Mouse (Mus musculus) left cerebral cortex, postnatal 4 days (tissue): ENCODE results near the gene Zfp580. TPM values are rescaled to one million over a fixed set of nuclear protein-coding genes. Genes with fewer than 3 reads are reported as not detected.
"Not testable (repeated sequence)": the region's sequence is repeated elsewhere in the genome, so short reads cannot be mapped to it uniquely, and the experiment has no call there.

Experiments
- DNase-seq: peaks from one replicate; pipeline ENCODE4 v3.0.0-alpha.2; 2022
- intact Hi-C: fragments of 180-260 bp; cut with DNase I; formaldehyde crosslinking; loops from one replicate; pipeline ENCODE4 v1.15.1; 2025
- total RNA-seq, 2 experiments: library from RNA; stranded (reverse); gene quantifications; 2 replicates each; pipeline ENCODE4 v1.2.3; 2021

The Zfp580 gene
- total RNA-seq = 10 to 100 TPM; 65.0 to 65.4 TPM

DNA sequence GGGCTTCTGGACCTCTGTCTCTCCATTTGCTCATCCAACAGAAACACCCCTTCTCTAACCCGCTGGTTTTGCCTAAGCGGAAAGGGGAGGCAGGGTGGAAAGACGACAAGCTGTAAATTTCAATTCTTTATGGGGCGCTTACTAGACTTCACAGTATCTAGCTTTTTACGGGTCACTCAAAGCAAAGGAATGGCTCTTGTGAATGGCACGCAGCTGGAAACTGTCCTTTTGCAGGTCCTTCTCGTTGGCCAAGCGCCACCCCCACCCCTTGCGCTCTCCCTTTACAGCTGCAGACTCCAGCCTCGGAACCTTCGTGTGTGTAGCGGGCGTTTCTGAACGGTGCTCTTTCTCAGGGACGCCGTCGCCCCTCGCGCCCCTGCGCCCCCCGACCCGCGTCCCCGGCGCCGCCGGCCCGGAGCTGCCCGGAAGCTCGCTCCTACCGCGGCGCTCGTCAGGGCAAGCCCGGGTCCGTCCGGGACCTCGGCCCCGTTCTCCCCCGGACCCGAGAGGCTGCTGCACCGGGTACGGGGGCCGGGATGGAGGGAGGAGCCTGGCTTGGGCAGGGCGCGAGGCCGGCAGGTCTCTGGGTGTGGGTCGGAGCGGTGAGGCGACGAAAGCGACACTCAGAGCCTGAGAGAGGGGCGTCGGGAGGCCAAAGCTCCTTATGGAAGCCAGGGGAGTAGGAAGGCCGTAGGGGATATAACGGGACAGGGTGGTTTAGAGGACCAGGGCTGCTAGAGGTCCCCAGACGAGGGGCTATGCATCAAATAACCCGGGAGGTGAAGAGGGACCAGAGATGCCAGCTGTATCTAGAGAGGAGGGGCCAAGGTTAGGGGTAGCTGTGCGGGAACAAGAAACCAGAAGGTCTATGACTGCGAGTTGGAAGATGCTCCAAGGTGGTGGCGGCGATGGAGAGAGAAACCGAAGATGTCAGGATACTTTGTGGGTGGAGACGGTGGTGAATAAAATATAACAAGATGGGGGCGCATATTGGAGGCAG lies at the start of gene Zfp580:
TSS of gene Zfp580 (plus strand) at position 346 of the 1,000 bp plus-strand sequence.
- intact Hi-C loops = loop anchor here (5.0 kb wide), 1 partner anchor 34 kb away; the partner anchor contains the start of gene Gm44973

DNA sequence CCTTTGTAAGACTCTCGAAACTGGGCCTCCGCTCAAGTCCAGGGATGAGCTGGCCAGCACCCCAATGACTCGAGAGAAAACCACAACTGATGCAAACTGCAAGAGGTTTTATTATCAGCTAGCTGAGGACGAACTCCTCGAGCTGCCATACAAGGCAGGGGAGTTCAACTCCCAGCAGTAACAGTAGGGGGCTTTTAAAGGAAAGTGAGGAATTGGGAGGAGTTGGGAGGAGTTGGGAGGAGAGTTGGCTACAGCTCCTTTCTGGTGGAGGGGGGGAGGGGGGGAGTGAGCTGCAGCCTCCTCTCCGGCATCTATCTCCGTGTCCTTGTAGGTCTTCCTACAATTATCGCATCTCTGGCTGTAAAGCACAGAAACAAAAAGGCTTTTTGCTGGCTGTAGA lies 48.5 kb upstream of the Zfp580 start:
- DNase-seq, intact Hi-C loops: not testable (repeated sequence)

More for the DNA sequence above, at the start of gene Zfp580:
- DNase-seq = peak; percentile 81

DNA sequence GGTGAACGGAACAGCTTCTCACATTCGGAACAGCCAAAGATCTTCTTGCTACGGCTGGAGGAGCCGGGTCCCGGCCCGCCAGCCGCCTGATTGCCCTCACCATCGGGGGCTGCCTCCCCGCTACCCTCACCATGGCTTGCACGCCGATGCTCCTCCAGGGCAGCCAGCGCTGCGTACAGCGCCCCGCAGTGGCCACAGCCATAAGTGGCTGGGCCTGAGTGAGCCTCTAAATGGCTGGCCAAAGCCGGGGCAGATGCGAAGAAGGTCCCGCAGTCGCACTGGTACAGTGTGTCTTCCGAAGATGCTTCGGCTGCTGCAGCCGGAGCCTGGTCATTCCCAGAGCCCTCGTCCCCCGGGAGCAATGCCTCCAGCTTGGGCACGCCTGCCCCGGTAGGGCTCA lies 43.1 kb upstream of the Zfp580 start:
- intact Hi-C loops = no loop called here
- DNase-seq = no peak

DNA sequence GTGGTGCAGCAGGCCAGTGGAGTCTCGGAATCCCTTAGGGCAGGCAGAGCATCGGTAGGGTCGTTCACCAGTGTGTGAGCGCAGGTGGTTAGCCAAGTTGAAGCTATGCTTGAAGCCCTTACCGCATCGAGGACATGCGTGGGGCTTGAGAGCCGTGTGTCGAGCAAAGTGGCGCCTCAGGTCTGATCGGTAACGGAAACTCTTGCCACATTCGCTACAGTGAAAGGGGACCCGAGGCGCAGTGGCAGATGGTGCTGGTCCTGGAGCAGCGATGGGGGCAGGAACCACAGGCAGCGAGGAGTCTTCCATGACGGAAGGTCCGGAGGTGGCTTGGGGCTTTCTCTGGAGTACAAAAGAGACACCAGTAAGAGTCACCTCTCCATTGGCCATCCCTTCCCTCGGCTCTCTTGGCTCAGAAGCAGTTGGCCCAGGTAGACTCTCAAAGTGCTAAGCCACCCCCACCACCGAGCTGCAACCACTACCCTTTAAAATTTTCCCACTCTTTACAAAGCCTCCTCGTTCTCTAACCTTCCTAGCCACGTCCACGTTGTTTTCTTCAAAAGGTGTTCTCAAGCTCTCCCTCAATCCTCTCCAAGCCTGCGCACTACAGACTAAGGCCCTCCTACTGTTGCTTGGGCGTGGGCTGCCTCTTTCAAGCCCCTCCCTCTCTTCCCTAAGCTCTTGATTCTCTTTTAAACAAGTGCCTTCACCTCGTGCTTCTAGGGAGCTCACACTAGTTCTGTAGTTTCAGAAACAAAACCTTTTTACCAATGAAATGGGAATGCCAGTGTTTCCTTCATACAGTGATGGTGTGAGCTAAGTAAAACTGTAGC lies 38.4 kb upstream of the Zfp580 start:
- intact Hi-C loops = no loop called here

DNA sequence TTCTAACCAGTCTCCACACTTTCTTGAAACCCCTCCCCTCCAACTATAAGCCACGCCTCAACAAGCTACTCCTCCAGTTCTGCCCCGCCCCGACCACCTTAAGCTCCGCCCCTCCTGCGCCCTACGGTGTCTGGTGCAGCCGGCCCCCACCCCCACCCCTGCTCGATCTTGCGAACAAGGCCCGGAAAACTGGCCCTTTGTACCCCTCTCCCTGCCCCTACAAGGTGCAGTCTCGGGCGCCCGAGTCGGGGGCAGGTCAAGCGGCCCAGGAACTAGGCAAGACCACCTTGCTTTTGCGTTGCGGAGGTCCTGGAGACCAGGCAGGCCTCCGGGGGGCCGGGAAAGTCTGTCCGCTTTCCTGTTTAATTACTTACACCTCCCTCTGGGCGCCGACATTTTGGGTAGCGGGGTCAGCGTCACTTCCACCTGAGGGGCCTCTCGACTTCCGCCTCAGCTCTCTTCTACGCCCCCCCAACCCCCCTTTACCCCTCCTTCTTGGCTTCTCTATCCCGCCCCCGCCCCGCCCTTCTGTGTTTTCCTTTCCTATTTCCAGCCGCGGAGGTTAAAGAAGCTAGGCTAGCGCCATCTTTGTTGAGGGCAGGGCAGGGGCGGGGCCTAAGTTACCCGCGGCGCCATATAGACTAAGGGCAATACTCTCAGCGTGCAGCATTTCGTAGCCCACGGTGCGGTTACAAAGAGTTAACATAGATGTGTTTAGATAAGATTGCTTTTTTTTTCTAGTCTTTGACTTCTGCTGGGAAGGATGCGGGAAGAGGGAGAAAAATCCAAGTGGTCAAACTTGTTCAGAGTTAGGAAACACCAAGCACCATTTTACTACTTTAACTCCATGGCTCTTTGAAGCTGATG lies 36.9 kb upstream of the Zfp580 start, which contains the start of the genes Zfp524 and Fiz1:
TSS of gene Zfp524 (plus strand) at position 165 of the 867 bp plus-strand sequence.
TSS of gene Fiz1 (minus strand) at position 447 of the 867 bp plus-strand sequence.
- DNase-seq = peak; percentile 97
- intact Hi-C loops = loop anchor here (5.0 kb wide), 1 partner anchor 38 kb away; the partner anchor contains the start of gene Zfp580

More for the DNA sequence above, 38.4 kb upstream of the Zfp580 start:
- DNase-seq = no peak

DNA sequence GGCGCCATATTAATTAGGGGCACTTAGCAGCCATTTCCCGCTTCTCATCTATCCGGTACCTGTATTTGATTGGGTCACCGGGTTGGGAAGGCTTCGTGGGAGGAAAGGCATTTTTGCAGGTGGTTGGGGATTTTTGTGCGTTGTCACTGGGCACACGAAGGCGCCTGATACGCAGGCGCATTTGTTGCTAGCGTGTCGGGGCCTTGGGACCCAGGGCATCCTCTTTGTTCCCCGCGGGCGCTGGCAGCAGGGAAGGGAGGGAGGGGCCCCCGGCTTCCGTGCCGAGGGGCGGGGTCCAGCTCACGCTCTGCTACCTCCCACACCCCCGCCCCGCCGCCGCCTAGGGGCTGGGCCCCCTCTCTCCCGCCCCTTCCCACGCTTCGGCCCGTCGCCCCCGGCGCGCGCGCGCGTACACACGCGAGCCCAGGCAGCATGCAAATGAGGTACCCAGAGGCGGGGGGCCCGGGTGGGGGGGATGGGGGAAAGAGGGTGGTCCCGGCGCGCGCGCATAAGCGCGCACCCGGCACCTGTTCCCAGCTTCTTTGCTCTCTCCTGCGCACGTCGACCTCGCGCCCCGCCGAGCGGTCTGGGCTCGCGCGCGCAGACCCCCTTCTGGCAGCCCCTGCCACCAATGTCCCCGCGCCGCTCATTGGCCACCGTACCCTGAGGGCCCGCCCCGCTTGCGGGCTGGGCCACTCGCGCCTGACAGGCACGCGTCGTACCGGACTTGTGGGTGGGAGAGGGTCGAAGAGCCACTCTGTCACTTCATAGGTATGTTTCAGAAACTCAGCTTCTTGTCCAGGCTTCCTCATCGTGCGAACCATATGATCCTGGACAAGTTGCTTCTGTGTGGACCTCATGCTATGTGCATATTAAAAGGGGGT lies 36.0 kb upstream of the Zfp580 start, which contains the start of gene Gm44973:
TSS of gene Gm44973 (plus strand) at position 379 of the 884 bp plus-strand sequence.
- intact Hi-C loops = loop anchor here (5.0 kb wide), 1 partner anchor 37 kb away; the partner anchor contains the start of gene Zfp580
- peak; percentile 98 for DNase-seq

DNA sequence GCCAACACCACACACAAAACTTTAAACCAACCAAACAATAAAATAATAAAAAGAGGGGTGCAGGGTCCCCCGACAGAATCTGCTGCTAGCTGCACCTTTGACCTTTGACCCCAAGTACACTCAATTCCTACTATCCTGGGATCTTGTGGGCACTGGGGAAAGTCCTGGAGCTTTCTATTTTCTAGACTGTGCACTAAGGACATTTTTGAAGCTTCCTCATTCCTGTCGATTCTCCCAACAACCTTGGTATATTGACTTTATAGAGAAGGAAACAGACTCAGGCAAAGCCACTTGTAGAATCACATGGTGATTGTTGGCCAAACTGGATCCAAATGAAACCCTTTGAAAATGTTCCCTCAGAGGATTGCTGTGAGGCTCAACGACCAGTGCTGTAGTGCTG lies 35.3 kb upstream of the Zfp580 start:
- no peak for DNase-seq
- intact Hi-C loops = loop anchor here (5.0 kb wide), 1 partner anchor 36 kb away; the partner anchor contains the start of gene Zfp580

DNA sequence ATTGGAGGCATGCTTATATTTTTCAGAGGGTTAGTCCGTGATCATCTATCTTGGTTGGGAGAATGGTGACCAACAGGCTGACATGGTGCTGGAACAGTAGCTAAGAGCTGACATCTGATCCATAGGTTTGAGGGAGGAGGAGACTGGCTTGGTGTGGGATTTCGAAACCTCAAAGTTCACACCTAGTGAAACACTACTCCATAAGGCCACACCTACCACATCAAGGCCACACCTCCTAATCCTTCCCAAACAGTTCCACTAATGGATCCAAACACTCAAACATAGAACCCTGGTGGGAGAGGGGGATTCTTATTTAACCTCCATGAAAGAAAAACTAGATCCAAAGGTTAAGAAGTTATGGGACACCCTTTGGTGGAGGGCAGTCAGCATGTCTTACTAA lies 34.4 kb upstream of the Zfp580 start:
- intact Hi-C loops = loop anchor here (5.0 kb wide), 1 partner anchor 35 kb away; the partner anchor contains the start of gene Zfp580

DNA sequence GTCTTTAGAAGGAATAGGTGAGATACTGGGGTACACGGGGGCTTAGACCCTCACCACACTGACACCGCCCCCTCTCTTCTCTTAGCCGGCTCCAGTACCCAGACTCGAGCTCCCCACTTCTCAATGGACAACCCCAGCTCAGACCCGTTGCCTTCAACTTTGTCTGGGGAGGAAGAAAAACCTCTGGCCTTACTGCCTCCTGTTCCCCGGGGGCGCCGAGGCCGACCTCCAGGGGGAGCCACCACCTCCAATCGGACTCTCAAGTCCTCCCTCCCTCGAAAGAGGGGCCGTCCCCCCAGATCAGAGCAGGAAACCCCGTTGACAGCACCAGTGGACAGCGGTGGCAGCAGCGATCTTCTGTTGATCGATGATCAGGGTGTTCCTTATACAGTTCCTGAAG lies 34.0 kb upstream of the Zfp580 start:
- DNase-seq = no peak
- intact Hi-C loops = loop anchor here (5.0 kb wide), 1 partner anchor 35 kb away; the partner anchor contains the start of gene Zfp580

More for the DNA sequence above, 34.4 kb upstream of the Zfp580 start:
- DNase-seq = no peak

DNA sequence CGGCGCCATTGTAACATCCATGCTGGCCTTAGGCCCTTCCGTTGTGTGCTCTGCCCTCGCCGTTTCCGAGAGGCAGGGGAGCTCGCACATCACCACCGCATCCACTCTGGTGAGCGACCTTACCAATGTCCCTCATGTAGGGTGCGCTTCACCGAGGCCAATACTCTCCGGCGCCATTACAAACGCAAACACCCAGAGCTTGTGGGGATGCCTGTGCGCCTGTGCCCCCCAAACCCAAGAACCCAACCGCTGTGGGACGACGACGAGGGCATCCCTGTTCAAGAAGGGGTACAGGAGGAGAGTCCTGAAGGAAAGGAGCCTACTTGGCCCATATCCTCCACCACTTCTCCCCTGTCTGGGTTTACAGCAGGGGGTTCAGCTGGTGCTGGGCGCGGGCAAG lies 33.4 kb upstream of the Zfp580 start:
- intact Hi-C loops = loop anchor here (5.0 kb wide), 1 partner anchor 34 kb away; the partner anchor contains the start of gene Zfp580

DNA sequence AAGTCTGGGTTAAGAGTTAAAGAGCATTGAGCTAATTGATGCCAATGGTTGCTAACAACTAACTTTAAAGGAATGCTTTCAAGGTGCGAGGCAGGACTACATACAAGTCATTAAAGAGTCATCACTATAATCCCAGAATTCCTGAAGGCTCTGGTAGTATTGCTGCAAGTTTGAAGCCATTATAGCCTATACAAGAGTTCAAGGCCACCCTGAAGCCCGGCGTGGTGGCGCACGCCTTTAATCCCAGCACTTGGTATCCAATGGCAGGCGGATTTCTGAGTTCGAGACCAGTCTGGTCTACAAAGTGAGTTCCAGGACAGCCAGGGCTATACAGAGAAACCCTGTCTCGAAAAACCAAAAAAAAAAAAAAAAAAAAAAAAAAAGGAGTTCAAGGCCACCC lies 31.8 kb upstream of the Zfp580 start:
- intact Hi-C loops = loop anchor here (5.0 kb wide), 1 partner anchor 33 kb away; the partner anchor contains the start of gene Zfp580
- DNase-seq = not testable (repeated sequence)

More for the DNA sequence above, 33.4 kb upstream of the Zfp580 start:
- DNase-seq = no peak

DNA sequence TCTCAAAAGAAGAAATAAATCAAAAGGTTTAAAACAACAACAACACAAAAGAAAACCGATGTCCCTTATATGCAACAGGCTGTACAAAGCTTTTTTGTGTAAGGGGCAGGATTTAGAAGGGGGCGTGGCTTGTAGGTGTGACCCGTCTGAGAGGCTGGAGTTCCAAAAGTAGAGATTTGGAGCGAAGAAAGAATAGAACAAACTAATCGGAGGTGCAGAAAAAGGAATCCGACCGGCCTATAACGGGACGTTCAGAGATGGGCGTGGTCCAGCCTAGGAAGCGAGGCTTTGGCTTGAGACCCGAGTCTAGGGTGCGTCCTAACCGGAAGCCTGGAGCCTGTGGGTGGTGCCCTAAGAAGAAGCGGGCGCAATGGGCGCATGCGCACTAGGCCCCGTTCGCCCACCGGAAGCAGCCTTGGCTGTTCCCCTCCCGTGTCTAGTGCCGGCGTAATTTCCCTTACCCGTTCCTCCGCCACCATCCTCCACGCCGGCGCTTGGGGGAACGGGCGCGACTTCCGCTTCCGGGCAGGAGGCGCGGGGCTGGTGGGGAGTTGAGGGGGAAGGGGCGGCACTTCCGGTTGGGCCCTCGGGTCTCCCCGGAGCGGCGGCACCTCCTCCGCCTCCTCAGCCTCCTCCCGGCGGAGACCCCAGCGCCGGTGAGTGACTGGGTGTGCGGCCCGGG lies 31.2 kb upstream of the Zfp580 start, which contains the start of the genes Zfp865 and Ccdc106:
TSS of gene Zfp865 (plus strand) at position 377 of the 682 bp plus-strand sequence.
TSS of gene Ccdc106 (plus strand) at position 554 of the 682 bp plus-strand sequence.
- peak; percentile 99 for DNase-seq
- intact Hi-C loops = loop anchor here (5.0 kb wide), 1 partner anchor 32 kb away; the partner anchor contains the start of gene Zfp580

DNA sequence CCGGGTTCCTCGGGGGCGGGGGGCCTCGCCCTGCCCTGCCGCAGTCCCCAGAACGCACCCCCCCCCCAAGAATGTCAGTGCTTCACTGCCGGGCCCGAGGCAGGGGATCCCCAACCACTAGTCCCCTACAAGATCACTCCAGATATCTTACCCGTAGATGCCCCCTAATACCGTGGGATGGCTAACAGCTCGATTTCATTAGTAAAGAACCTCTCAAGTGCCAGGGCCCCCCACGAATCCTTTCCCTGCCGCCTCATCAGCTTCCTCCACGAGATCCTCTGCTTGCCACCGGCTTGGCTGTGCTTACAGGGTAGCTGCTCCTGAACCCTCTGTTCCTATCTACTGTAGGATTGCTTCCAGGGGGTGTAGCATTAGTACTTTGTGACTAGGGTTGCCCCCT lies 30.7 kb upstream of the Zfp580 start:
- intact Hi-C loops = no loop called here
- no peak for DNase-seq

DNA sequence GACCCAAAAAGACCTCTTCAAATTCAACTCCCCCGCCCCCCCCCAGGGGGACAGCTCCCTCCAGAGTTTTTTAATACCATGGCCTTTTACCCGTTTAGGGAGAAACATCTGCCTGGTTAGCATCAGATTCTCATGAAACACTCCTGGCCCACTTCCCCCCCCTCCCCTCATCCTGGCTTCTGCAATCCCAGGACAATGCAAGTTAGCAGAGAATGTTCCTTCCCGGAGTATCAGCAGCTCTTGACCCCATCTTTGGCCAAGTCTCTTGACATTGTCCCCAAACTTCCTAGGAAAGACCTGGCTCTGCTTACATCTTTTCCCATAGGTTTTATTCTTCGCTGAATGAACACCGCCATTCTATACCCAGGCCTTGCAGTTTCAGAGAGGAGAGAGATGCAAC lies 30.1 kb upstream of the Zfp580 start:
- intact Hi-C loops = no loop called here
- no peak for DNase-seq

DNA sequence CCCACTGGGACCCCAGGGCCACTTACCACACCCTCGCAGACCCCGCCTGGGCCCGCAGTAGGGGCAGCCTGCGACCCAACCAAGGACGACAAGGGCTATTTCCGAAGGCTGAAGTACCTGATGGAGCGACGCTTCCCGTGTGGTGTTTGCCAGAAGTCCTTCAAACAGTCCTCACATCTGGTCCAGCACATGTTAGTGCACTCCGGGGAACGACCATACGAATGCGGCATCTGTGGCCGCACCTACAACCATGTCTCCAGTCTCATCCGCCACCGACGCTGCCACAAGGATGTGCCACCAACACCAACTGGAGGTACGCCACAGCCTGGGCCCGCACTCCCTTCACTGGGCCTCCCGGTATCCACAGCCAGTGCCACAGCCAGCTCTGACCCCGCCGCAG lies 21.8 kb upstream of the Zfp580 start:
- DNase-seq = no peak
- intact Hi-C loops = no loop called here

DNA sequence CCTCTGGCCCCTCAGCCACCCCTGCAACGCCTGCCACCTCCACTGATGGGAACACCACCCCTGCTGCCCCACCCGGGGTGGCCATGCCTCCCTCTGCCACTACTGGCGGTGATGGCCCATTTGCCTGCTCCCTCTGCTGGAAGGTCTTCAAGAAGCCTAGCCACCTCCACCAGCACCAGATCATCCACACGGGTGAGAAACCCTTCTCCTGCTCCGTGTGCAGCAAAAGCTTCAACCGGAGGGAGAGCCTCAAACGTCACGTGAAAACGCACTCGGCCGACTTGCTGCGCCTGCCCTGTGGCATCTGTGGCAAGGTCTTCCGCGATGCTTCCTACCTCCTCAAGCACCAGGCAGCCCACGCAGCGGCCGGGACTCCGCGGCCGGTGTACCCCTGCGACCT lies 21.4 kb upstream of the Zfp580 start:
- DNase-seq = no peak
- intact Hi-C loops = no loop called here

DNA sequence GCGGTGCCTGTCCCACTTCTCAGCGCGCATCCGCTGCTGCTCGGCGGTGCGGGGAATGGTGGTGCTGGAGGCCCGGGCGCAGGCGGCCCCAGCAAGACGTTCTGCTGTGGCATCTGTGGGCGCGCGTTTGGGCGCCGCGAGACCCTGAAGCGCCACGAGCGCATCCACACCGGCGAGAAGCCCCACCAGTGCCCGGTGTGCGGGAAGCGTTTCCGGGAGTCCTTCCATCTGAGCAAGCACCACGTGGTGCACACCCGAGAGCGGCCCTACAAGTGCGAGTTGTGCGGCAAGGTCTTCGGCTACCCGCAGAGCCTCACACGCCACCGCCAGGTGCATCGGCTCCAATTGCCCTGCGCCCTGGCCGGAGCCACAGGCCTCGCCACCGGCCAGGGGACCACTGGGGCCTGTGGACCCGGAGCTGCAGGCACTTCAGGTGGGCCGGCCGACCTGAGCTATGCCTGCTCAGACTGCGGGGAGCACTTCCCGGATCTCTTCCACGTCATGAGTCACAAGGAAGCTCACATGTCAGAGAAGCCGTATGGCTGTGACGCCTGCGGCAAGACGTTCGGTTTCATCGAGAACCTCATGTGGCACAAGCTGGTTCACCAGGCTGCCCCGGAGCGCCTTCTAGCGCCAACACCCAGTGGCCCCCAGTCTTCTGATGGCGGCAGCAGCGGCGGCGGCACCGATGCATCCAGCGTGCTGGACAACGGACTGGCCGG lies 20.6 kb upstream of the Zfp580 start:
- intact Hi-C loops = no loop called here
- DNase-seq = no peak
